Mouse (Mus musculus): ENCODE results near the gene Ero1lb. TPM values are rescaled to one million over a fixed set of nuclear protein-coding genes. Genes with fewer than 3 reads are reported as not detected.
A peak's percentile ranks its signal among the peaks of the same experiment; 100 is the strongest.
"Not testable (repeated sequence)": the region's sequence is repeated elsewhere in the genome, so short reads cannot be mapped to it uniquely, and the experiment has no call there.

The Ero1lb gene
- total RNA-seq, 2 experiments from 2014 or later: 15.1 to 17.1 TPM

GRCm38 (mm10) chr13:12568597-12569469 is 3.2 kb downstream of the Ero1lb start:
- no peak for DNase-seq (ENCODE audit: low spot score in 2 of 2)
- intact Hi-C loops (cut with DNase I): loop anchor here (5.0 kb wide), 1 partner anchor 107 kb away; the partner anchor contains the start of gene Lgals8

- DNase-seq (ENCODE audit: low spot score in 2 of 2): no peak
- intact Hi-C loops (cut with DNase I): loop anchor here (5.0 kb wide), 1 partner anchor 107 kb away; the partner anchor contains the start of gene Lgals8
Measured at GRCm38 (mm10) chr13:12569741-12570140, 4.1 kb downstream of the Ero1lb start.

- DNase-seq (ENCODE audit: low spot score in 2 of 2): no peak
- intact Hi-C loops (cut with DNase I): loop anchor here (5.0 kb wide), 1 partner anchor 103 kb away; no protein-coding TSS in a partner anchor
Measured at GRCm38 (mm10) chr13:12574979-12575536, 9.4 kb downstream of the Ero1lb start.

- intact Hi-C loops (cut with DNase I): loop anchor here (5.0 kb wide), 1 partner anchor 106 kb away; no protein-coding TSS in a partner anchor
Measured at GRCm38 (mm10) chr13:12578145-12578544, 12.5 kb downstream of the Ero1lb start.

GRCm38 (mm10) chr13:12589003-12589402 is 23.3 kb downstream of the Ero1lb start:
- intact Hi-C loops (cut with DNase I): no loop called here
- DNase-seq (ENCODE audit: low spot score in 2 of 2): peak; percentile 37

More at GRCm38 (mm10) chr13:12578145-12578544, 12.5 kb downstream of the Ero1lb start:
- no peak for DNase-seq (ENCODE audit: low spot score in 2 of 2)

GRCm38 (mm10) chr13:12597075-12597474 is 31.4 kb downstream of the Ero1lb start:
- intact Hi-C loops (cut with DNase I); DNase-seq (ENCODE audit: low spot score in 2 of 2): not testable (repeated sequence)

- DNase-seq (ENCODE audit: low spot score in 2 of 2); intact Hi-C loops (cut with DNase I): not testable (repeated sequence)
Measured at GRCm38 (mm10) chr13:12610206-12610605, 44.5 kb downstream of the Ero1lb start.

- DNase-seq (ENCODE audit: low spot score in 2 of 2): not testable (repeated sequence)
Measured at GRCm38 (mm10) chr13:12614026-12614425, 48.4 kb downstream of the Ero1lb start.

GRCm38 (mm10) chr13:12614591-12614990 is 48.9 kb downstream of the Ero1lb start:
- intact Hi-C loops (cut with DNase I); DNase-seq (ENCODE audit: low spot score in 2 of 2): not testable (repeated sequence)

More at GRCm38 (mm10) chr13:12614026-12614425, 48.4 kb downstream of the Ero1lb start:
- intact Hi-C loops (cut with DNase I): not testable (repeated sequence)

- intact Hi-C loops (cut with DNase I); DNase-seq (ENCODE audit: low spot score in 2 of 2): not testable (repeated sequence)
Measured at GRCm38 (mm10) chr13:12615014-12615413, 49.3 kb downstream of the Ero1lb start.

GRCm38 (mm10) chr13:12616489-12616888 is 50.8 kb downstream of the Ero1lb start:
- DNase-seq (ENCODE audit: low spot score in 2 of 2); intact Hi-C loops (cut with DNase I): not testable (repeated sequence)

- intact Hi-C loops (cut with DNase I); DNase-seq (ENCODE audit: low spot score in 2 of 2): not testable (repeated sequence)
Measured at GRCm38 (mm10) chr13:12619808-12620207, 54.1 kb downstream of the Ero1lb start.

GRCm38 (mm10) chr13:12626061-12626460 is 60.4 kb downstream of the Ero1lb start:
- DNase-seq (ENCODE audit: low spot score in 2 of 2); intact Hi-C loops (cut with DNase I): not testable (repeated sequence)

- intact Hi-C loops (cut with DNase I); DNase-seq (ENCODE audit: low spot score in 2 of 2): not testable (repeated sequence)
Measured at GRCm38 (mm10) chr13:12627746-12628145, 62.1 kb downstream of the Ero1lb start.

GRCm38 (mm10) chr13:12628181-12628580 is 62.5 kb downstream of the Ero1lb start:
- intact Hi-C loops (cut with DNase I); DNase-seq (ENCODE audit: low spot score in 2 of 2): not testable (repeated sequence)

- intact Hi-C loops (cut with DNase I): loop anchor here (5.0 kb wide), 1 partner anchor 742 kb away; no protein-coding TSS in a partner anchor
- DNase-seq (ENCODE audit: low spot score in 2 of 2): not testable (repeated sequence)
Measured at GRCm38 (mm10) chr13:12630252-12630651, 64.6 kb downstream of the Ero1lb start.

- intact Hi-C loops (cut with DNase I): loop anchor here (5.0 kb wide), 1 partner anchor 737 kb away; no protein-coding TSS in a partner anchor
- DNase-seq (ENCODE audit: low spot score in 2 of 2): not testable (repeated sequence)
Measured at GRCm38 (mm10) chr13:12634941-12635588, 69.4 kb downstream of the Ero1lb start.

- intact Hi-C loops (cut with DNase I): not testable (repeated sequence)
- DNase-seq (ENCODE audit: low spot score in 2 of 2): peak in 1 of 2 experiments; percentile 4
Measured at GRCm38 (mm10) chr13:12642795-12643194, 77.1 kb downstream of the Ero1lb start.

- DNase-seq (ENCODE audit: low spot score in 2 of 2); intact Hi-C loops (cut with DNase I): not testable (repeated sequence)
Measured at GRCm38 (mm10) chr13:12646676-12647075, 81.0 kb downstream of the Ero1lb start.
